Mouse (Mus musculus): ENCODE results near the gene Atp4a.
"Not testable (repeated sequence)": the region's sequence is repeated elsewhere in the genome, so short reads cannot be mapped to it uniquely, and the experiment has no call there.

The Atp4a gene

GRCm38 (mm10) chr7:30717716-30718046, 5.7 kb downstream of the Atp4a start:
- Histone ChIP-seq H3K36me3 (ENCODE audit: control insufficient read depth, insufficient read depth, low read length, poor library complexity, severe bottlenecking) (no peaks in the 10 kb centered on the region), H3K27me3 (ENCODE audit: control insufficient read depth, insufficient read depth, low read length, poor library complexity, severe bottlenecking) (0 out of 2 replicates have a peak, but pooled peaks cover 2% of the 10 kb centered on the region)
- no peak for DNase-seq (ENCODE audit: low read depth, low spot score)

- DNase-seq (ENCODE audit: low read depth, low spot score): no peak
- 0 out of 2 replicates have a peak, but pooled peaks cover 2% of the 10 kb centered on the region for H3K27me3 ChIP-seq (ENCODE audit: control insufficient read depth, insufficient read depth, low read length, poor library complexity, severe bottlenecking)
- no peaks in the 10 kb centered on the region for H3K36me3 ChIP-seq (ENCODE audit: control insufficient read depth, insufficient read depth, low read length, poor library complexity, severe bottlenecking)
Measured at GRCm38 (mm10) chr7:30719669-30720068, 7.7 kb downstream of the Atp4a start.

GRCm38 (mm10) chr7:30721286-30721685, 9.3 kb downstream of the Atp4a start:
- Histone ChIP-seq H3K27me3 (ENCODE audit: control insufficient read depth, insufficient read depth, low read length, poor library complexity, severe bottlenecking) (no peaks in the 10 kb centered on the region), H3K36me3 (ENCODE audit: control insufficient read depth, insufficient read depth, low read length, poor library complexity, severe bottlenecking) (no peaks in the 10 kb centered on the region)
- no peak for DNase-seq (ENCODE audit: low read depth, low spot score)

GRCm38 (mm10) chr7:30723274-30723953, 11.4 kb downstream of the Atp4a start:
- DNase-seq (ENCODE audit: low read depth, low spot score): no peak
- Histone ChIP-seq H3K27me3 (ENCODE audit: control insufficient read depth, insufficient read depth, low read length, poor library complexity, severe bottlenecking) (no peaks in the 10 kb centered on the region), H3K36me3 (ENCODE audit: control insufficient read depth, insufficient read depth, low read length, poor library complexity, severe bottlenecking) (no peaks in the 10 kb centered on the region; the same call in 1 of the 2 replicates)

GRCm38 (mm10) chr7:30728214-30728613, 16.2 kb downstream of the Atp4a start:
- H3K27me3 ChIP-seq (ENCODE audit: control insufficient read depth, insufficient read depth, low read length, poor library complexity, severe bottlenecking): no peaks in the 10 kb centered on the region
- no peak for DNase-seq (ENCODE audit: low read depth, low spot score)

GRCm38 (mm10) chr7:30728739-30729395, 16.9 kb downstream of the Atp4a start:
- DNase-seq (ENCODE audit: low read depth, low spot score): peak; percentile 23
- no peaks in the 10 kb centered on the region for H3K27me3 ChIP-seq (ENCODE audit: control insufficient read depth, insufficient read depth, low read length, poor library complexity, severe bottlenecking)
- H3K36me3 ChIP-seq (ENCODE audit: control insufficient read depth, insufficient read depth, low read length, poor library complexity, severe bottlenecking): peaks cover 4% of the 10 kb centered on the region; the same call in 1 of the 2 replicates

More at GRCm38 (mm10) chr7:30728214-30728613, 16.2 kb downstream of the Atp4a start:
- peaks cover 4% of the 10 kb centered on the region; the same call in 1 of the 2 replicates for H3K36me3 ChIP-seq (ENCODE audit: control insufficient read depth, insufficient read depth, low read length, poor library complexity, severe bottlenecking)

GRCm38 (mm10) chr7:30729396-30730063, 17.5 kb downstream of the Atp4a start, which contains the start of gene Tmem147:
Gene Tmem147, minus strand, starts transcription at chr7:30729540.
- Histone ChIP-seq H3K36me3 (ENCODE audit: control insufficient read depth, insufficient read depth, low read length, poor library complexity, severe bottlenecking) (peaks cover 6% of the 10 kb centered on the region; the same call in 1 of the 2 replicates), H3K27me3 (ENCODE audit: control insufficient read depth, insufficient read depth, low read length, poor library complexity, severe bottlenecking) (no peaks in the 10 kb centered on the region)
- peak; percentile 93 for DNase-seq (ENCODE audit: low read depth, low spot score)

- H3K36me3 ChIP-seq (ENCODE audit: control insufficient read depth, insufficient read depth, low read length, poor library complexity, severe bottlenecking); H3K27me3 ChIP-seq (ENCODE audit: control insufficient read depth, insufficient read depth, low read length, poor library complexity, severe bottlenecking); DNase-seq (ENCODE audit: low read depth, low spot score): not testable (repeated sequence)
Measured at GRCm38 (mm10) chr7:30730064-30730722, 18.2 kb downstream of the Atp4a start.

- H3K27me3 ChIP-seq (ENCODE audit: control insufficient read depth, insufficient read depth, low read length, poor library complexity, severe bottlenecking): no peaks in the 10 kb centered on the region
- DNase-seq (ENCODE audit: low read depth, low spot score): no peak
- peaks cover 8% of the 10 kb centered on the region; the same call in 1 of the 2 replicates for H3K36me3 ChIP-seq (ENCODE audit: control insufficient read depth, insufficient read depth, low read length, poor library complexity, severe bottlenecking)
Measured at GRCm38 (mm10) chr7:30736211-30736610, 24.2 kb downstream of the Atp4a start.

- not testable (repeated sequence) for H3K36me3 ChIP-seq (ENCODE audit: control insufficient read depth, insufficient read depth, low read length, poor library complexity, severe bottlenecking); H3K27me3 ChIP-seq (ENCODE audit: control insufficient read depth, insufficient read depth, low read length, poor library complexity, severe bottlenecking)
- DNase-seq (ENCODE audit: low read depth, low spot score): peak; percentile 66
Measured at GRCm38 (mm10) chr7:30742570-30742969, 30.6 kb downstream of the Atp4a start.

- not testable (repeated sequence) for H3K36me3 ChIP-seq (ENCODE audit: control insufficient read depth, insufficient read depth, low read length, poor library complexity, severe bottlenecking); H3K27me3 ChIP-seq (ENCODE audit: control insufficient read depth, insufficient read depth, low read length, poor library complexity, severe bottlenecking); DNase-seq (ENCODE audit: low read depth, low spot score)
Measured at GRCm38 (mm10) chr7:30743617-30744016, 31.6 kb downstream of the Atp4a start, which contains the start of gene Gapdhs. Gene Gapdhs, minus strand, starts transcription at chr7:30743681.

GRCm38 (mm10) chr7:30744022-30744598, 32.1 kb downstream of the Atp4a start:
- Histone ChIP-seq H3K27me3 (ENCODE audit: control insufficient read depth, insufficient read depth, low read length, poor library complexity, severe bottlenecking) (no peaks in the 10 kb centered on the region), H3K36me3 (ENCODE audit: control insufficient read depth, insufficient read depth, low read length, poor library complexity, severe bottlenecking) (no peaks in the 10 kb centered on the region)
- DNase-seq (ENCODE audit: low read depth, low spot score): no peak

GRCm38 (mm10) chr7:30747525-30748204, 35.7 kb downstream of the Atp4a start:
- H3K27me3 ChIP-seq (ENCODE audit: control insufficient read depth, insufficient read depth, low read length, poor library complexity, severe bottlenecking): no peaks in the 10 kb centered on the region
- H3K36me3 ChIP-seq (ENCODE audit: control insufficient read depth, insufficient read depth, low read length, poor library complexity, severe bottlenecking): no peaks in the 10 kb centered on the region
- DNase-seq (ENCODE audit: low read depth, low spot score): peak; percentile 25

Data from splenic B cell, adult 2 months (primary cell).